ENCODE assay signal across 9 mouse cellular contexts in genomic region chr2:166142561-166143112, GRCm38 (mm10). TPM values are rescaled to one million over a fixed set of nuclear protein-coding genes. Genes with fewer than 3 reads are reported as not detected.
A peak's percentile ranks its signal among the peaks of the same experiment; 100 is the strongest.
DNase-seq lines count a peak whose midpoint lies in the region; ATAC-seq lines count a peak whose summit lies in the region.
"Had no signal": no experiment of that assay in that cellular context is flagged by ENCODE, and none has a peak within 500 bp of the region (broad histone marks: within the 10 kb centered on the region; RNA-seq: fewer than 3 reads in every experiment).

No protein-coding gene starts in this region.

- no peak overlapping the region; the same call in 1 of the 2 replicates for H3K27ac ChIP-seq in forebrain, embryonic 13.5 days
- H3K27ac ChIP-seq in forebrain, embryonic 12.5 days: no peak overlapping the region
- peak overlapping the region; percentile 90 for H3K27ac ChIP-seq in kidney, embryonic 15.5 days
- H3K27ac ChIP-seq in midbrain, embryonic 13.5 days: peak overlapping the region; percentile 44

- no peak overlapping the region for H3K9ac ChIP-seq in forebrain, embryonic 13.5 days
- no peak overlapping the region for H3K9ac ChIP-seq in forebrain, embryonic 12.5 days
- no peak overlapping the region for H3K9ac ChIP-seq in kidney, embryonic 15.5 days
- H3K9ac ChIP-seq in midbrain, embryonic 13.5 days (replicated peaks): no peak overlapping the region

- 60% methylated on average over 19 of the region's 19 CpGs for WGBS in forebrain, embryonic 13.5 days
- 69% methylated on average over 19 of the region's 19 CpGs for WGBS in forebrain, embryonic 12.5 days
- WGBS in kidney, embryonic 15.5 days: 15% methylated on average over 19 of the region's 19 CpGs
- WGBS in midbrain, embryonic 13.5 days: 69% methylated on average over 19 of the region's 19 CpGs

- H3K4me1 ChIP-seq in forebrain, embryonic 13.5 days: peaks cover 21% of the 10 kb centered on the region
- H3K4me1 ChIP-seq in forebrain, embryonic 12.5 days: peaks cover 33% of the 10 kb centered on the region
- H3K4me1 ChIP-seq in kidney, embryonic 15.5 days: peaks cover 68% of the 10 kb centered on the region
- peaks cover 16% of the 10 kb centered on the region for H3K4me1 ChIP-seq in midbrain, embryonic 13.5 days (replicated peaks)

- no peak overlapping the region for H3K4me3 ChIP-seq in forebrain, embryonic 13.5 days
- no peak overlapping the region for H3K4me3 ChIP-seq in forebrain, embryonic 12.5 days (replicated peaks)
- no peak overlapping the region for H3K4me3 ChIP-seq in kidney, embryonic 15.5 days (replicated peaks)
- no peak overlapping the region for H3K4me3 ChIP-seq in midbrain, embryonic 13.5 days (replicated peaks)

- H3K9me3 ChIP-seq in forebrain, embryonic 13.5 days (replicated peaks): no peaks in the 10 kb centered on the region
- no peaks in the 10 kb centered on the region for H3K9me3 ChIP-seq in forebrain, embryonic 12.5 days
- no peaks in the 10 kb centered on the region for H3K9me3 ChIP-seq in kidney, embryonic 15.5 days (replicated peaks)
- no peaks in the 10 kb centered on the region for H3K9me3 ChIP-seq in midbrain, embryonic 13.5 days

- peak; percentile 36 for ATAC-seq in forebrain, embryonic 13.5 days
- ATAC-seq in forebrain, embryonic 12.5 days (ENCODE audit: low FRiP score): no peak
- ATAC-seq in kidney, embryonic 15.5 days (replicated peaks; ENCODE audit: low FRiP score): peak; percentile 31
- peak; percentile 51; the same call in 1 of the 2 replicates for ATAC-seq in midbrain, embryonic 13.5 days

- peaks cover 6% of the 10 kb centered on the region; the same call in 1 of the 2 replicates for H3K27me3 ChIP-seq in forebrain, embryonic 13.5 days
- H3K27me3 ChIP-seq in forebrain, embryonic 12.5 days: 0 out of 2 replicates have a peak, but pooled peaks cover 4% of the 10 kb centered on the region
- no peaks in the 10 kb centered on the region for H3K27me3 ChIP-seq in kidney, embryonic 15.5 days
- H3K27me3 ChIP-seq in midbrain, embryonic 13.5 days: no peaks in the 10 kb centered on the region; the same call in 1 of the 2 replicates

- peak overlapping the region; percentile 10; the same call in 1 of the 2 replicates for H3K4me2 ChIP-seq in forebrain, embryonic 13.5 days
- no peak overlapping the region for H3K4me2 ChIP-seq in forebrain, embryonic 12.5 days
- peak overlapping the region; percentile 40 for H3K4me2 ChIP-seq in kidney, embryonic 15.5 days
- H3K4me2 ChIP-seq in midbrain, embryonic 13.5 days (replicated peaks): no peak overlapping the region

- DNase-seq in MN1 (ENCODE audit: low spot score): peak; percentile 69
- DNase-seq in heart, adult 8-10 months (ENCODE audit: low spot score): peak; percentile 70
- no peak for DNase-seq in thymus, adult 18-20 months
- DNase-seq in T-cell, adult 2 months (ENCODE audit: low spot score): no peak

- H3K36me3 ChIP-seq in forebrain, embryonic 13.5 days (ENCODE audit: poor library complexity, severe bottlenecking): no peaks in the 10 kb centered on the region
- no peaks in the 10 kb centered on the region for H3K36me3 ChIP-seq in forebrain, embryonic 12.5 days (replicated peaks)
- 0 out of 2 replicates have a peak, but pooled peaks cover 5% of the 10 kb centered on the region for H3K36me3 ChIP-seq in kidney, embryonic 15.5 days
- H3K36me3 ChIP-seq in midbrain, embryonic 13.5 days: no peaks in the 10 kb centered on the region
- H3K36me3 ChIP-seq: G1E had no signal

RNA-seq across cellular contexts. Expression of gene Sulf2, which starts 12.8 kb away (rescaled TPM):
- polyA plus RNA-seq in forebrain, embryonic 13.5 days (2015; fragmentation: Nextera tagmentation; extraction: Ambion mirVana): 25.3 and 28.9 TPM in 2 replicates
- 67.1 and 77.9 TPM in 2 replicates for polyA plus RNA-seq in forebrain, embryonic 12.5 days (2016; fragmentation: Nextera tagmentation; extraction: Ambion mirVana)
- total RNA-seq in heart, adult 8-10 months (2022): 10 to 100 TPM; 35.9 to 47.8 (median 41.1) TPM
- polyA plus RNA-seq in kidney, embryonic 15.5 days (2015; fragmentation: Nextera tagmentation; extraction: Ambion mirVana): 61.0 and 65.3 TPM in 2 replicates
- polyA plus RNA-seq in midbrain, embryonic 13.5 days (2015; fragmentation: Nextera tagmentation; extraction: Ambion mirVana): 60.7 and 73.4 TPM in 2 replicates
- polyA plus RNA-seq: G1E had no signal

Comparison
In these comparisons a context has a peak if more than half of its experiments do, and no peak if none do; other contexts are left out.
1. H3K4me2 ChIP-seq: peak in forebrain, embryonic 13.5 days (single experiment) and kidney, embryonic 15.5 days (single experiment); none in forebrain, embryonic 12.5 days (single experiment) and midbrain, embryonic 13.5 days (single experiment).
2. H3K27ac ChIP-seq: peak in kidney, embryonic 15.5 days (single experiment) and midbrain, embryonic 13.5 days (single experiment); none in forebrain, embryonic 13.5 days (single experiment) and forebrain, embryonic 12.5 days (single experiment).
3. DNase-seq: peak in MN1 (single experiment) and heart, adult 8-10 months (single experiment); none in thymus, adult 18-20 months (0 of 2) and T-cell, adult 2 months (single experiment).